In genomic region chr17:46408478-46408877, GRCm38 (mm10) we compare ENCODE assay signal across 13 mouse cellular contexts. TPM values are rescaled to one million over a fixed set of nuclear protein-coding genes. Genes with fewer than 3 reads are reported as not detected.
DNase-seq lines count a peak whose midpoint lies in the region; ATAC-seq and TF ChIP-seq lines count a peak whose summit lies in the region.
"Had no signal": no experiment of that assay in that cellular context is flagged by ENCODE, and none has a peak within 500 bp of the region (broad histone marks: within the 10 kb centered on the region; RNA-seq: fewer than 3 reads in every experiment).

No protein-coding gene starts in this region.

- DNase-seq in forebrain, embryonic 14.5 days (ENCODE audit: low spot score): peak; percentile 31
- no peak for DNase-seq in liver, embryonic 14.5 days (ENCODE audit: low read depth in 3 of 3, low spot score in 3 of 3)
- no peak for DNase-seq in liver
- peak; percentile 28 for DNase-seq in MN1 (ENCODE audit: low spot score)
- no peak for DNase-seq in frontal cortex, postnatal 14 days (ENCODE audit: low spot score in 2 of 2)
- no peak for DNase-seq in adrenal gland, adult 18-20 months (ENCODE audit: low spot score in 2 of 2)
- DNase-seq: adrenal gland, postnatal 14 days; heart, postnatal 4 days; kidney, postnatal 14 days; lung, postnatal 36 days had no signal

- WGBS in forebrain, embryonic 14.5 days: 33% methylated on average over 3 of the region's 3 CpGs
- 36% methylated on average over 3 of the region's 3 CpGs for WGBS in forebrain, embryonic 12.5 days
- 43% methylated on average over 3 of the region's 3 CpGs for WGBS in liver, embryonic 14.5 days (ENCODE audit: insufficient replicate concordance)

- ATAC-seq in forebrain, embryonic 14.5 days: no peak
- ATAC-seq in forebrain, embryonic 12.5 days (ENCODE audit: low FRiP score): no peak
- no peak for ATAC-seq in liver, embryonic 14.5 days (ENCODE audit: insufficient read depth)
- ATAC-seq in megakaryocyte progenitor cell, adult 5-6 weeks (replicated peaks; ENCODE audit: poor library complexity): peak; percentile 54; the same call in 1 of the 2 replicates

- no peak for TF ChIP-seq EP300 in liver, embryonic 14.5 days (IDR thresholded peaks at IDR 0.05; ENCODE audit: low read depth)

- no peak overlapping the region for H3K27ac ChIP-seq in forebrain, embryonic 14.5 days (ENCODE audit: low read depth, low read length)
- no peak overlapping the region for H3K27ac ChIP-seq in forebrain, embryonic 12.5 days
- H3K27ac ChIP-seq in liver, embryonic 14.5 days: no peak overlapping the region
- H3K27ac ChIP-seq: stomach, embryonic 15.5 days had no signal

- TF ChIP-seq CTCF in liver, embryonic 14.5 days (IDR thresholded peaks at IDR 0.05; ENCODE audit: low read depth): peak; percentile 36; the same call in 1 of the 2 replicates

- H3K4me1 ChIP-seq in forebrain, embryonic 14.5 days (ENCODE audit: control insufficient read depth, insufficient read depth, low read length): no peaks in the 10 kb centered on the region
- no peaks in the 10 kb centered on the region for H3K4me1 ChIP-seq in forebrain, embryonic 12.5 days
- H3K4me1 ChIP-seq in liver, embryonic 14.5 days (replicated peaks; ENCODE audit: control insufficient read depth in 2 of 2, insufficient read depth in 2 of 2, low read length in 1 of 2): no peaks in the 10 kb centered on the region
- H3K4me1 ChIP-seq: stomach, embryonic 15.5 days had no signal

- no peak overlapping the region for H3K9ac ChIP-seq in forebrain, embryonic 14.5 days (ENCODE audit: low read length)
- no peak overlapping the region for H3K9ac ChIP-seq in forebrain, embryonic 12.5 days
- H3K9ac ChIP-seq in liver, embryonic 14.5 days (replicated peaks): no peak overlapping the region
- H3K9ac ChIP-seq: stomach, embryonic 15.5 days had no signal

- H3K27me3 ChIP-seq in forebrain, embryonic 14.5 days (replicated peaks; ENCODE audit: control insufficient read depth, insufficient read depth, low read length): no peaks in the 10 kb centered on the region
- no peaks in the 10 kb centered on the region for H3K27me3 ChIP-seq in forebrain, embryonic 12.5 days
- H3K27me3 ChIP-seq in liver, embryonic 14.5 days (ENCODE audit: control insufficient read depth, insufficient read depth, low read length): no peaks in the 10 kb centered on the region
- H3K27me3 ChIP-seq: stomach, embryonic 15.5 days had no signal

- no peaks in the 10 kb centered on the region for H3K9me3 ChIP-seq in forebrain, embryonic 14.5 days (replicated peaks; ENCODE audit: control insufficient read depth, low read length)
- H3K9me3 ChIP-seq in forebrain, embryonic 12.5 days: no peaks in the 10 kb centered on the region
- no peaks in the 10 kb centered on the region for H3K9me3 ChIP-seq in liver, embryonic 14.5 days (ENCODE audit: control insufficient read depth, low read length)
- H3K9me3 ChIP-seq: stomach, embryonic 15.5 days had no signal

- no peak overlapping the region for H3K4me2 ChIP-seq in forebrain, embryonic 14.5 days (ENCODE audit: low read length)
- H3K4me2 ChIP-seq in forebrain, embryonic 12.5 days: no peak overlapping the region
- H3K4me2 ChIP-seq in liver, embryonic 14.5 days (ENCODE audit: low read depth): no peak overlapping the region
- H3K4me2 ChIP-seq: stomach, embryonic 15.5 days had no signal

- peaks cover 74% of the 10 kb centered on the region for H3K36me3 ChIP-seq in forebrain, embryonic 14.5 days (ENCODE audit: control insufficient read depth, insufficient read depth, low read length)
- peaks cover 65% of the 10 kb centered on the region for H3K36me3 ChIP-seq in forebrain, embryonic 12.5 days (replicated peaks)
- H3K36me3 ChIP-seq in liver, embryonic 14.5 days (replicated peaks; ENCODE audit: control insufficient read depth, insufficient read depth, low read depth): no peaks in the 10 kb centered on the region; the same call in 1 of the 2 replicates

- H3K4me3 ChIP-seq in forebrain, embryonic 14.5 days (ENCODE audit: low read depth, low read length): no peak overlapping the region
- no peak overlapping the region for H3K4me3 ChIP-seq in forebrain, embryonic 12.5 days (replicated peaks)
- no peak overlapping the region for H3K4me3 ChIP-seq in liver, embryonic 14.5 days (ENCODE audit: insufficient read depth in 1 of 2, low read depth in 2 of 2, low read length in 2 of 2)
- H3K4me3 ChIP-seq: stomach, embryonic 15.5 days had no signal

RNA-seq across cellular contexts. Expression of gene Crip3, which starts 20.2 kb away (rescaled TPM):
- 0.93 and 1.2 TPM in 2 replicates for polyA plus RNA-seq in forebrain, embryonic 14.5 days (2014; fragmentation: Nextera tagmentation; extraction: Ambion mirVana)
- polyA plus RNA-seq in forebrain, embryonic 12.5 days (2016; fragmentation: Nextera tagmentation; extraction: Ambion mirVana): 0.79 and 0.91 TPM in 2 replicates
- 0.05 TPM in 1 of 2 replicates, not detected in the other for polyA plus RNA-seq in liver, embryonic 14.5 days (2012; rRNA removed)
- polyA plus RNA-seq in liver, embryonic 14.5 days (2014; fragmentation: Nextera tagmentation; extraction: Ambion mirVana): not detected in 2 replicates
- not detected in 2 replicates for total RNA-seq in megakaryocyte progenitor cell, adult 5-6 weeks (2015)
- not detected in 2 replicates for total RNA-seq in megakaryocyte progenitor cell, adult 5-6 weeks (2017)
- under 1 TPM; 0.32 to 0.63 TPM for total RNA-seq in adrenal gland, adult 18-20 months (2021)

RNA-seq across cellular contexts. Expression of gene Zfp318, which starts 24.9 kb away (rescaled TPM):
- polyA plus RNA-seq in forebrain, embryonic 14.5 days (2014; fragmentation: Nextera tagmentation; extraction: Ambion mirVana): 10.7 and 13.0 TPM in 2 replicates
- 15.7 and 17.2 TPM in 2 replicates for polyA plus RNA-seq in forebrain, embryonic 12.5 days (2016; fragmentation: Nextera tagmentation; extraction: Ambion mirVana)
- 1.1 and 2.1 TPM in 2 replicates for polyA plus RNA-seq in liver, embryonic 14.5 days (2012; rRNA removed)
- 1.5 and 1.9 TPM in 2 replicates for polyA plus RNA-seq in liver, embryonic 14.5 days (2014; fragmentation: Nextera tagmentation; extraction: Ambion mirVana)
- 9.3 and 16.6 TPM in 2 replicates for total RNA-seq in megakaryocyte progenitor cell, adult 5-6 weeks (2015)
- total RNA-seq in megakaryocyte progenitor cell, adult 5-6 weeks (2017): 13.1 and 15.7 TPM in 2 replicates
- 10 to 100 TPM; 18.9 to 25.9 TPM for total RNA-seq in adrenal gland, adult 18-20 months (2021)

RNA-seq across cellular contexts. Expression of gene Slc22a7, which starts 29.8 kb away (rescaled TPM):
- polyA plus RNA-seq in forebrain, embryonic 14.5 days (2014; fragmentation: Nextera tagmentation; extraction: Ambion mirVana): not detected in 2 replicates
- 0.14 TPM in 1 of 2 replicates, not detected in the other for polyA plus RNA-seq in forebrain, embryonic 12.5 days (2016; fragmentation: Nextera tagmentation; extraction: Ambion mirVana)
- 0.03 and 0.04 TPM in 2 replicates for polyA plus RNA-seq in liver, embryonic 14.5 days (2012; rRNA removed)
- polyA plus RNA-seq in liver, embryonic 14.5 days (2014; fragmentation: Nextera tagmentation; extraction: Ambion mirVana): 0.09 TPM in 1 of 2 replicates, not detected in the other
- not detected in 2 replicates for total RNA-seq in megakaryocyte progenitor cell, adult 5-6 weeks (2015)
- not detected in 2 replicates for total RNA-seq in megakaryocyte progenitor cell, adult 5-6 weeks (2017)
- not detected for total RNA-seq in adrenal gland, adult 18-20 months (2021)
- total RNA-seq: heart, postnatal 4 days had no signal
- polyA plus RNA-seq: stomach, embryonic 15.5 days had no signal

Comparison
In these comparisons a context has a peak if more than half of its experiments do, and no peak if none do; other contexts are left out.
1. DNase-seq: peak in forebrain, embryonic 14.5 days (single experiment) and MN1 (single experiment); none in liver, embryonic 14.5 days (0 of 3), liver (single experiment), frontal cortex, postnatal 14 days (0 of 2) and adrenal gland, adult 18-20 months (0 of 2).